Mouse (Mus musculus): ENCODE results near the gene Yap1. TPM values are rescaled to one million over a fixed set of nuclear protein-coding genes. Genes with fewer than 3 reads are reported as not detected.

Yap1 gene
- 15.5 and 20.6 TPM in 2 replicates for polyA plus RNA-seq (2015; fragmentation: Nextera tagmentation; extraction: Ambion mirVana)

DNA sequence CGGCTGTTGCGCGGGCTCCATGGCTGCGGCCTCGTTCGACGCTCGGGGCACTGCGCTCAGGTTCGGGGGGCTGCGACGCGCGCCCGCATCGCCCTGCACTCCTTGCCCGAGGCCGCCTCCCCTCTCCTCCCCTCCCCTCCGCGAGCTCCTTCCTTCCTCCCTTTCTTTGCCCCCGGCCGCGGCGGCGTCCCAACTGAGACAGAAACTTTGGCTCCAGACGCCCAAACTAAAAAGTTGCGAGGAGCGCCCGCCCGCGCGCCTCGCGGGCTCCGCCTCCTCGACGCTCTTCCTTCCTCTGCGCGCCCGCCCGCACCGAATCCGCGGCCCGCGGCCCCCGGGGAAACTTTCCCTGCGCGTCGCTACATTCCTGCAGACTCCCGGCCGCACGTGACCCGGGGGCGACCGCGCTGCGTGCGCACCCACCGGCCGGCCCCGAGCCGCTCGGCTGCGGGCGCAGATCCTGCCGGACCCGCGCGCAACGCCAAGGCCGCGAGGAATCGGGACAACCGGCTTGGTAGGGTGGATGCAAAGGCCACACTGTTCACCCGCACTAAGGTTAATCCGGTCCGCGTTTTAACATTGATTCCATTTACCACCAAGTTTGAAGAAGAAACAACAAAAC lies at the start of gene Yap1:
Gene Yap1, minus strand, starts transcription at position 227 of the 622 bp plus-strand sequence.

GRCm38 (mm10) chr9:8042338-8043043 lies 38.1 kb upstream of the Yap1 start, which contains the start of gene Cfap300:
TSS of gene Cfap300 (minus strand) at chr9:8042823.

Other genes with a start within 250 kb of the Yap1 start
- 59.9 and 83.6 TPM in 2 replicates for gene Tmem123, start 240.6 kb downstream of the Yap1 start, polyA plus RNA-seq (2015; fragmentation: Nextera tagmentation; extraction: Ambion mirVana)
- 31.8 and 46.1 TPM in 2 replicates for gene Birc2, start 167.5 kb downstream of the Yap1 start, polyA plus RNA-seq (2015; fragmentation: Nextera tagmentation; extraction: Ambion mirVana)
- 9.1 and 16.0 TPM in 2 replicates for gene Birc3, start 131.4 kb downstream of the Yap1 start, polyA plus RNA-seq (2015; fragmentation: Nextera tagmentation; extraction: Ambion mirVana)
- 7.7 and 9.5 TPM in 2 replicates for gene Cfap300, start 38.2 kb upstream of the Yap1 start, polyA plus RNA-seq (2015; fragmentation: Nextera tagmentation; extraction: Ambion mirVana)
- 1.4 and 3.2 TPM in 2 replicates for gene Cep126, start 129.7 kb upstream of the Yap1 start, polyA plus RNA-seq (2015; fragmentation: Nextera tagmentation; extraction: Ambion mirVana)